Comparison of ENCODE assay signal across 9 mouse cellular contexts in genomic region chr14:75060562-75060961, GRCm38 (mm10). TPM values are rescaled to one million over a fixed set of nuclear protein-coding genes. Genes with fewer than 3 reads are reported as not detected.
DNase-seq lines count a peak whose midpoint lies in the region; ATAC-seq and TF ChIP-seq lines count a peak whose summit lies in the region.
"Had no signal": no experiment of that assay in that cellular context is flagged by ENCODE, and none has a peak within 500 bp of the region (broad histone marks: within the 10 kb centered on the region; RNA-seq: fewer than 3 reads in every experiment).

No protein-coding gene starts in this region.

- no peak overlapping the region for H3K4me3 ChIP-seq in layer of hippocampus, adult 2 months
- no peak overlapping the region for H3K4me3 ChIP-seq in E14TG2a.4 (replicated peaks; ENCODE audit: low read length)
- H3K4me3 ChIP-seq: neural tube, embryonic 12.5 days had no signal

- DNase-seq in layer of hippocampus, adult 2 months (ENCODE audit: low spot score in 2 of 2), result peak; percentile 19 to 28
- DNase-seq in layer of hippocampus, postnatal 36 days, result no peak
- DNase-seq in brain, adult 2 months (ENCODE audit: low read depth, low spot score), result peak; percentile 49
- peak; percentile 12 to 21 for DNase-seq in left cerebral cortex, adult 18-20 months (ENCODE audit: low spot score in 2 of 2)
- no peak for DNase-seq in testis, postnatal 14 days (ENCODE audit: low spot score)

- peaks cover 14% of the 10 kb centered on the region for H3K9me3 ChIP-seq in E14TG2a.4 (ENCODE audit: low read length)
- H3K9me3 ChIP-seq: neural tube, embryonic 12.5 days had no signal

- no peak overlapping the region for H3K27ac ChIP-seq in layer of hippocampus, adult 2 months
- H3K27ac ChIP-seq: neural tube, embryonic 12.5 days had no signal

- H3K27me3 ChIP-seq in E14TG2a.4 (ENCODE audit: insufficient read depth, low read length), result peaks cover 15% of the 10 kb centered on the region
- H3K27me3 ChIP-seq: neural tube, embryonic 12.5 days had no signal

- peak; percentile 26; the same call in 1 of the 2 replicates for ATAC-seq in granulocyte monocyte progenitor cell, adult 5-6 weeks (replicated peaks; ENCODE audit: poor library complexity, severe bottlenecking)
- ATAC-seq in neutrophil, adult 5-6 weeks (ENCODE audit: extremely low read depth, insufficient number of reproducible peaks, low FRiP score, poor library complexity, severe bottlenecking), result peak; percentile 69

- H3K36me3 ChIP-seq in E14TG2a.4 (ENCODE audit: insufficient read depth, low read length), result no peaks in the 10 kb centered on the region
- H3K36me3 ChIP-seq: neural tube, embryonic 12.5 days had no signal

- no peaks in the 10 kb centered on the region for H3K4me1 ChIP-seq in E14TG2a.4 (replicated peaks; ENCODE audit: low read depth, low read length)
- H3K4me1 ChIP-seq: neural tube, embryonic 12.5 days had no signal

- peak; percentile 89 for TF ChIP-seq CTCF in layer of hippocampus, adult 2 months (conservative IDR thresholded peaks at IDR 0.05)
- TF ChIP-seq CTCF in E14TG2a.4 (conservative IDR thresholded peaks at IDR 0.05; ENCODE audit: low read length), result peak; percentile 80

RNA-seq across cellular contexts. Expression of gene Rubcnl, which starts 44.7 kb away (rescaled TPM):
- total RNA-seq in layer of hippocampus, adult 2 months (2021), result 1 to 10 TPM; 1.4 TPM
- 1 to 10 TPM in 1 of 2 experiments, under 1 TPM in 1; 0.85 to 1.3 TPM for total RNA-seq in layer of hippocampus, postnatal 36 days (2021)
- total RNA-seq in granulocyte monocyte progenitor cell, adult 5-6 weeks (2014; fragmentation: Nextera tagmentation), result 3.1 and 4.6 TPM in 2 replicates
- total RNA-seq in granulocyte monocyte progenitor cell, adult 5-6 weeks (2017), result 0.93 and 3.1 TPM in 2 replicates
- 1 to 10 TPM; 1.8 to 2.1 TPM for total RNA-seq in left cerebral cortex, adult 18-20 months (2021)
- 80.9 and 83.6 TPM in 2 replicates for total RNA-seq in neutrophil, adult 5-6 weeks (2017)

Comparison
In these comparisons a context has a peak if more than half of its experiments do, and no peak if none do; other contexts are left out.
1. DNase-seq: peak in layer of hippocampus, adult 2 months (2 of 2), brain, adult 2 months (single experiment) and left cerebral cortex, adult 18-20 months (2 of 2); none in layer of hippocampus, postnatal 36 days (0 of 2) and testis, postnatal 14 days (single experiment).
2. RNA of gene Rubcnl, which starts 44.7 kb away (total RNA-seq): 80.9 to 83.6 TPM in neutrophil, adult 5-6 weeks; 0.93 to 4.6 TPM in granulocyte monocyte progenitor cell, adult 5-6 weeks, 1.8 to 2.1 TPM in left cerebral cortex, adult 18-20 months, 1.4 TPM in layer of hippocampus, adult 2 months and 0.85 to 1.3 TPM in layer of hippocampus, postnatal 36 days; every median in the first group is over 10 times any median in the second.